In genomic region chr13:63815931-63816330, GRCm38 (mm10) we compare ENCODE assay signal across 8 mouse cellular contexts. TPM values are rescaled to one million over a fixed set of nuclear protein-coding genes. Genes with fewer than 3 reads are reported as not detected.
A peak's percentile ranks its signal among the peaks of the same experiment; 100 is the strongest.
DNase-seq lines count a peak whose midpoint lies in the region; ATAC-seq and TF ChIP-seq lines count a peak whose summit lies in the region.

No protein-coding gene starts in this region.

- H3K4me2 ChIP-seq in liver, embryonic 11.5 days: peak overlapping the region; percentile 76

- TF ChIP-seq POLR2A in embryonic fibroblast, embryonic 13.5 days (IDR thresholded peaks at IDR 0.05; ENCODE audit: low read depth, low read length): peak; percentile 19; the same call in 1 of the 2 replicates

- H3K4me1 ChIP-seq in erythroblast, embryonic 14.5 days (ENCODE audit: control insufficient read depth): peaks cover 30% of the 10 kb centered on the region
- H3K4me1 ChIP-seq in embryonic fibroblast, embryonic 13.5 days (ENCODE audit: control insufficient read depth, insufficient read depth, low read length): no peaks in the 10 kb centered on the region; the same call in 1 of the 2 replicates
- no peaks in the 10 kb centered on the region for H3K4me1 ChIP-seq in liver, embryonic 11.5 days (replicated peaks; ENCODE audit: control insufficient read depth, insufficient read depth, low read length)

- H3K9me3 ChIP-seq in erythroblast, embryonic 14.5 days (ENCODE audit: control insufficient read depth, low read length): no peaks in the 10 kb centered on the region
- H3K9me3 ChIP-seq in liver, embryonic 11.5 days (ENCODE audit: control insufficient read depth, low read length): no peaks in the 10 kb centered on the region

- H3K27me3 ChIP-seq in erythroblast, embryonic 14.5 days (ENCODE audit: control insufficient read depth): no peaks in the 10 kb centered on the region
- H3K27me3 ChIP-seq in liver, embryonic 11.5 days (replicated peaks; ENCODE audit: control insufficient read depth, insufficient read depth, low read length): no peaks in the 10 kb centered on the region

- DNase-seq in B cell, adult 2 months: peak; percentile 7 to 10
- DNase-seq in liver, embryonic 11.5 days (ENCODE audit: low spot score): no peak
- no peak for DNase-seq in thymus, postnatal 0 days (ENCODE audit: low spot score)
- no peak for DNase-seq in urinary bladder, postnatal 36 days (ENCODE audit: low spot score in 2 of 2)

- H3K27ac ChIP-seq in embryonic fibroblast, embryonic 13.5 days (ENCODE audit: insufficient read depth, low read length): peak overlapping the region; percentile 9; the same call in 1 of the 2 replicates
- no peak overlapping the region for H3K27ac ChIP-seq in liver, embryonic 11.5 days (ENCODE audit: low read depth, low read length)

- no peak for ATAC-seq in erythroblast, adult 5-6 weeks (replicated peaks; ENCODE audit: low FRiP score, poor library complexity, severe bottlenecking)
- no peak for ATAC-seq in liver, embryonic 11.5 days (replicated peaks; ENCODE audit: low FRiP score)
- ATAC-seq in megakaryocyte progenitor cell, adult 5-6 weeks (replicated peaks; ENCODE audit: poor library complexity): no peak

- peak overlapping the region; percentile 76 for H3K4me3 ChIP-seq in erythroblast, embryonic 14.5 days (replicated peaks)
- H3K4me3 ChIP-seq in embryonic fibroblast, embryonic 13.5 days (ENCODE audit: insufficient read depth, low read length): peak overlapping the region; percentile 46
- peak overlapping the region; percentile 64 for H3K4me3 ChIP-seq in liver, embryonic 11.5 days (ENCODE audit: low read depth, low read length)

- H3K36me3 ChIP-seq in erythroblast, embryonic 14.5 days (ENCODE audit: control insufficient read depth): peaks cover 8% of the 10 kb centered on the region
- no peaks in the 10 kb centered on the region for H3K36me3 ChIP-seq in liver, embryonic 11.5 days (ENCODE audit: control insufficient read depth, insufficient read depth, low read length)

- TF ChIP-seq CTCF in embryonic fibroblast, embryonic 13.5 days (IDR thresholded peaks at IDR 0.05; ENCODE audit: borderline replicate concordance, insufficient read depth, low read length): no peak

- H3K9ac ChIP-seq in liver, embryonic 11.5 days (ENCODE audit: low read depth, low read length): peak overlapping the region; percentile 77

RNA-seq across cellular contexts. Expression of gene Ercc6l2, which starts 0.9 kb away (rescaled TPM):
- polyA plus RNA-seq in erythroblast, embryonic 14.5 days (2012): 0.18 and 0.36 TPM in 2 replicates
- total RNA-seq in erythroblast, adult 5-6 weeks (2015; ENCODE audit: low replicate concordance): 21.7 and 22.5 TPM in 2 replicates
- total RNA-seq in erythroblast, adult 5-6 weeks (2017; ENCODE audit: low replicate concordance): 19.5 and 20.2 TPM in 2 replicates
- polyA plus RNA-seq in embryonic fibroblast, embryonic 13.5 days (2011; ENCODE audit: insufficient read length, low read depth, missing spikeins): 27.9 and 33.3 TPM in 2 replicates
- 18.0 and 21.4 TPM in 2 replicates for polyA plus RNA-seq in liver, embryonic 11.5 days (2014; fragmentation: Nextera tagmentation; extraction: Ambion mirVana)
- 45.0 and 50.4 TPM in 2 replicates for total RNA-seq in megakaryocyte progenitor cell, adult 5-6 weeks (2015)
- 23.7 and 36.8 TPM in 2 replicates for total RNA-seq in megakaryocyte progenitor cell, adult 5-6 weeks (2017)
- polyA plus RNA-seq in thymus, postnatal 0 days (2015; fragmentation: Nextera tagmentation; extraction: Ambion mirVana): 18.5 and 19.8 TPM in 2 replicates

Comparison
In these comparisons a context has a peak if more than half of its experiments do, and no peak if none do; other contexts are left out.
1. DNase-seq: peak in B cell, adult 2 months (2 of 2); none in liver, embryonic 11.5 days (single experiment), thymus, postnatal 0 days (single experiment) and urinary bladder, postnatal 36 days (0 of 2).
2. RNA of gene Ercc6l2, which starts 0.9 kb away (polyA plus RNA-seq): 27.9 to 33.3 TPM in embryonic fibroblast, embryonic 13.5 days, 18.5 to 19.8 TPM in thymus, postnatal 0 days and 18.0 to 21.4 TPM in liver, embryonic 11.5 days; 0.18 to 0.36 TPM in erythroblast, embryonic 14.5 days; every median in the first group is over 10 times any median in the second.
3. Peak in every context shown above with its lines, with median percentiles within 50 percentile points of each other: H3K4me3 ChIP-seq.